Mouse (Mus musculus): ENCODE data around the gene Myo18a.

GRCm38 (mm10) chr11:77760031-77760430 is 3.0 kb upstream of the Myo18a start:
- TF ChIP-seq CTCF (conservative IDR thresholded peaks at IDR 0.05; ENCODE audit: insufficient read depth, insufficient read length, low read depth, low read length) (no peak), POLR2A (IDR thresholded peaks at IDR 0.05; ENCODE audit: low read depth, low read length) (no peak)

Data from kidney, adult 2 months (tissue).